Mouse (Mus musculus): ENCODE results near the gene Gm14151.
"Not testable (repeated sequence)": the region's sequence is repeated elsewhere in the genome, so short reads cannot be mapped to it uniquely, and the experiment has no call there.

The Gm14151 gene

DNA sequence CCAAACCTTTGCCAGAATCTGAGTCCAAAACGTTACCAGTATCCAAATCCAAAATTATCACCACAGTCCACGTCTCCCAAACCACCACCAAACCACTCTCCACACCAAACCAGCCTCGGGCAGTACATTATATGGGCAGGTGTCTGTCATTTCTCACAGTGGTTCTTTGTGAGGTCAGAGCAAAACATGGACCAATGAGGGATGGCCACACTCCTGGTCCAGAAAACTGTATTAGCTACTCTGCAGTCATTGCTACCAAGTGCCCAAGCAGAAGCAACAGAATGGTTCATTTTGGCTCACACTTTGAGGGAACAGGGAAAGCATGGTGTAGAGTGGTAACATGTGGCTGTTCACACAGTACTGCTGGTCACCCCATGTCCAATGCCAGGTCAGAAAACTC, at the start of gene Gm14151:
TSS of gene Gm14151 (minus strand) at position 101 of the 400 bp plus-strand sequence.
- in situ Hi-C loops (cut with MboI): not testable (repeated sequence)

DNA sequence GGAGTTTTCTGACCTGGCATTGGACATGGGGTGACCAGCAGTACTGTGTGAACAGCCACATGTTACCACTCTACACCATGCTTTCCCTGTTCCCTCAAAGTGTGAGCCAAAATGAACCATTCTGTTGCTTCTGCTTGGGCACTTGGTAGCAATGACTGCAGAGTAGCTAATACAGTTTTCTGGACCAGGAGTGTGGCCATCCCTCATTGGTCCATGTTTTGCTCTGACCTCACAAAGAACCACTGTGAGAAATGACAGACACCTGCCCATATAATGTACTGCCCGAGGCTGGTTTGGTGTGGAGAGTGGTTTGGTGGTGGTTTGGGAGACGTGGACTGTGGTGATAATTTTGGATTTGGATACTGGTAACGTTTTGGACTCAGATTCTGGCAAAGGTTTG, 5.8 kb upstream of the Gm14151 start, which contains the start of gene Gm14147:
TSS of gene Gm14147 (plus strand) at position 301 of the 400 bp plus-strand sequence.
- in situ Hi-C loops (cut with MboI): not testable (repeated sequence)

DNA sequence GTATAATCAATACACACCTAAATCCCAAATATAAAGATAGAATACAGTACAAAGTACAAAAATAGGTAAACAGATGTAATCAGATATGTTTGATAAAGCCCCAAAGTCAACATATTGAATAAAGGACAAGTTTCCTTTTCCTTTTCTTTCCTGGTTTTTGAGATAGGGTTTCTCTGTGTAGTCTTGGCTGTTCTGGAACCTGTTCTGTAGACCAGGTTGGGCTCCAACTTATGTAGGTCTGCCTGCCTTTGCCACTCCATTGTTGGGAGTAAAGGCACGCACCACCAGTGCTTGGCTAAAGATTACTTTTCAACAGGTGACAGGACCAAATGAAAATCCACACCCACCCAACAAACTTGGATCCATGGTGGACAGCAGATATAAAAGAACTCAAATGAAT, 35.5 kb downstream of the Gm14151 start:
- in situ Hi-C loops (cut with MboI): no loop called here

DNA sequence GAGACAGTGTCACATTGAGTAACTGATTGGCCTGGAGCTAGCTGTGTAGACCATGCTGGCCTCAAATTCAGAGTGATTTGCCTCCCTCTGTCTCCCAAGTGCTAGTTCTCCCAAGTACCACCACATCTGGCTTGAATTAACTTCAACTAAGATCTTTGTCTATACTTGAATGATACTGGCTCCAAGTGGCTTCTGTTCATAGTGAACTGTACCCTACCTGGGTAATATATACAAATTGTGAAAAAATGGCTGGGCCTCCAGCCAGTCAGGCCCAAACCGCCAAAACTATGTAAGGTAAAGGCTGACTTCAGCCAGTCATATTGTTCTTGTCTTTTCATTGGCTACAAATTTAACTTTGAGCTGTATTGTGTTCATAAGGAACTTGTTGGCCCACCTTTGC, 51.7 kb downstream of the Gm14151 start:
- in situ Hi-C loops (cut with MboI): no loop called here

DNA sequence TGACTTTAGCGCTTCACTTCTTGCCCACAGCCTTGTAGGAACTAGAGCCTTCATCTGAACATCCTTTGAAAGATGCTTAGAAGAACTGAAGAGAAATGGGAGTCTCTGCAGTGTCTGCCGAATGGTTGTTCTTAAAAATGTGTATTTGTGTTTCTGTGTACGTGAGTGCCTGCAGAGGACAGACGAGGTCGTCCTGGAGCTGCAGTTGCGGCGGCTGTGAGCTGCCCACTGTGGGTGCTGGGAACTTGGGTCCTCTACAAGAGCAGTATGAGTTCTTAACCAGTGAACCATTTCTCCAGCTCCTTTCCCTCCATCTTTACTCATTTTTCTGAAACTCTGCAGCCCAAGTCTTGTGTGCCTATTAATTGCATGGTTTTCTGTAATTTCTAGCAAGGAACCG, 52.4 kb downstream of the Gm14151 start:
- in situ Hi-C loops (cut with MboI): no loop called here

DNA sequence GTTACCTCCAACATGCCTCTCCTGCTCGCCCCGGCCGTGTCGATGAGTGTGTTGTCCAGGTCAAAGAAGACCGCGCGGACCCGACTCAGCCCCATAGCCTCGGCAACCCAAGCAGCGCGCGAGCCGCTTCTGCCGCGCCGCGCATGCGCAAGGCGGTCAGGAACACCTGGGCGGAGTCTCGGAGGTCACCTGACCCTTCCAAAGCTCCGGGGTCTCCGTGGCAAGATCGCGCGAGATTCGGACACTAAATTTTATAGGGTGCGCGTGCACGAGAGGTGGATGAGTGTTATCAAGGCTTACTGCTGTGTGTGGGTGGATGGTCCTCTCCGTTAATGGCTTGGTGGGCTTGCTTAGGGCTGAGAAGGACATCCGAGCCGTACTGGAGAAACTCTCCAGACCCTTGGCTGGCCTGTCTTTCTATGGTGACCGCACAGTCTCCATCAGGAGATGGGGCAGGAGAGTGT, 52.9 kb downstream of the Gm14151 start, which contains the start of the genes Ninl and Nanp:
TSS of gene Ninl (minus strand) at position 151 of the 464 bp plus-strand sequence.
TSS of gene Nanp (minus strand) at position 167 of the 464 bp plus-strand sequence.
- in situ Hi-C loops (cut with MboI): no loop called here

DNA sequence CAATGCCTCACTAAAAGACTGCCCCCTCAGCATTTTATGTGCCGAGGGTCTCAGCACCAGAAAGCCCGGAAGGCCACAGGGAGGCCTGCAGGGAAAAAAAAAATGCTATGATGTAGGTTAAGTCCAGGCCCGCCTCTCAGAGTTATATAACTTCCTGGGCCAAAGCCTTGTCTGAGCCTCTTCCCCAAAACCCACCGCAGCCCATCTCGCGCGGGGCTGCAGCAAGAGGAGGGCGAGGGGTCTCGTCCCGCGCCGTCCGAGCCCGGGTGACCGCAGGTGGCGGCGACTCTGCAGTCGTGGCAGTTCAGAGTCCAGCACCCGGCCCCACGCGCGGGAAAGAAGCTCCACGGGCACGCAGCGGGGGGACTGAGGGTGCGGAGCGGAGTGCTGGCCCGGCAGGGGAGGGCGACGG, 53.3 kb downstream of the Gm14151 start:
- in situ Hi-C loops (cut with MboI): no loop called here

DNA sequence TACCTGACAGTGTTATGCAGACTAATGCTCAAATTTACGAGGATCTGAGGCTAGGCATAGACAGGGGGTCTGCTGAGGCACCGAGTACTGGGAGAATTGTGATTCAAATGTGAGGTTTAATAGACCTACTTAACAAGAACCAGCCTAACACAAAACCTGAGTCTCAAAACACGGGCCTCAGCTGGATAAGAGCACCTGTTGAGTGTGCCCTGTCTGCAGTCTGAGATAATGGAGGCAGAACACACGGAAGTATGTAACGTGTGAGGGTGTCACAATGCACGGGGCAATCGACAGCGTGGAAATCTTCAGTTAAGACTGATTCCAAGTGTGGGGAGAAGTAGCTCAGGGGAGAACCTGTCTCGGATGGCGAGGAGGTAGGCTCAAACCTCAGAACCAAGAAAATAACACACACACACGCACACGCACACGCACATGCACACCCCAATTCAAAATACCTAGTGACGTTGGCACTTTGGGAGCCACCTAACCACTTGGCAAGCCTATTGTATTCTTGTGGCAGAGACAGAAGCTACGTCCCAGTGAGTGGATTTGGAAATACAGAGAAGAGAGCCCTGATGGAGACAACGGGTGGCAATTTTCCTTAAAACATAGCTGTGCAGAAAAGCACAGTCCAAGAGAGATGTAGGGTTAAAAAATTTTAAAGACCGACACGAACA, 54.1 kb downstream of the Gm14151 start:
- in situ Hi-C loops (cut with MboI): no loop called here

DNA sequence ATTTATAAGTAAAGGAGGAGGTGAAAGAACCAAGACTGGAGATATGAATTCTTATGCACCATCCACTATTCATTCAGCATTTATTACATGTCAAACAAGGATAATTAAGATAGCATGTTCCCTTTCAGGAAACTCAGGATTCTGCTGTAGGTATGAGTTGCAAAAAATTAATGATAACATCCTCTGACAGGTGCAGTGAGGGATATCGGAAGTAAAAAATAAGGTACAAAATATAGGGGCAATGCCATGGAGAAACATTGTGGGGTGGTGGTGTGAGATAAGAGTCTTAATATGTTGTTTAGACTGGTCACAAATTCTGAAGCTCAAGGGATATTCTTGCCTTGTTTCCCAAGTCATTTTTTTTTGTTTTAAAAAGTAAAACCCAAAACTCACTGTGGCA, 54.9 kb downstream of the Gm14151 start:
- in situ Hi-C loops (cut with MboI): no loop called here
